Comparison of ENCODE assay signal across 8 mouse cellular contexts in the genomic region with DNA sequence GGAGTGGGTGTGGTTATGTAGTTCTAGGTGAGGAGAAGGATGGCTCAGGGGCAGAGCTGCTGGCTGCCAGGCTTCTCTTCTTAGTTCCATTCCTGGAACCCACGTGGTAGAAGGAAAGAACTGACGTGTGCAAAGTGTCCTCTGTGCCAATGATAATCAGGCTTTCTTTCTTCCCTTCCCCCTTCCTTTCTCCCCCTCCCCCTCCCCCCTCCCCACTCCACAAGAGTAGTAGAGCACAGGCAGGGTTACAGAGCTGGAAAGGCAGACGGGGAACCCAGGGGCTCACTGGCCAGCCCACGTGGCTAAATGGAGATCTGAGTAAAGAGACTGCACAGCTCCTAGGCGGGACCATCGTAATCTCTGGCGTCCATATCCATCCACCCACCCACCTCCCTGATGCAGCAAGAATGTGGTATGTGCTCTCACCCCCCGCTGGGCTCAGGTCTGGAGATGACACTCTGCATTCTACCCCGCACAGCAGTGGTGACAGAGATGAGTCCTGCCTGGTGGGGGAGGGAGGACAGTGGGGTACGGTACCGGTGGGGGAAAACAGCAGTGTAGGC. TPM values are rescaled to one million over a fixed set of nuclear protein-coding genes. Genes with fewer than 3 reads are reported as not detected.
A peak's percentile ranks its signal among the peaks of the same experiment; 100 is the strongest.
DNase-seq lines count a peak whose midpoint lies in the region; ATAC-seq lines count a peak whose summit lies in the region.

No protein-coding gene starts in this region.

- no peak overlapping the region for H3K27ac ChIP-seq in kidney, embryonic 14.5 days (ENCODE audit: low read depth, low read length)
- H3K27ac ChIP-seq in hindbrain, embryonic 16.5 days (ENCODE audit: low read depth, low read length), result 0 out of 2 replicates have a peak overlapping the region, but pooled peaks have one; percentile 52
- peak overlapping the region; percentile 39; the same call in 1 of the 2 replicates for H3K27ac ChIP-seq in midbrain, embryonic 16.5 days (ENCODE audit: low read length)

- DNase-seq in kidney, adult 9 months, result no peak
- peak; percentile 51 for DNase-seq in embryo, embryonic 10.5 days (ENCODE audit: low spot score)
- DNase-seq in gastrocnemius, adult 18-20 months (ENCODE audit: low spot score), result no peak
- DNase-seq in testis, postnatal 10 days (ENCODE audit: low spot score), result no peak
- DNase-seq in gastrocnemius, postnatal 36 days, result no peak

- intact Hi-C loops in gastrocnemius, postnatal 36 days (cut with DNase I), result loop anchor here (5.0 kb wide), 1 partner anchor 129 kb away; no protein-coding TSS in a partner anchor

- ATAC-seq in kidney, embryonic 14.5 days (ENCODE audit: low FRiP score, low TSS enrichment), result no peak
- peak; percentile 55 for ATAC-seq in hindbrain, embryonic 16.5 days
- ATAC-seq in midbrain, embryonic 16.5 days, result peak; percentile 49; the same call in 1 of the 2 replicates

- 0 out of 2 replicates have a peak overlapping the region, but pooled peaks have one; percentile 8 for H3K4me2 ChIP-seq in kidney, embryonic 14.5 days (replicated peaks; ENCODE audit: low read depth, low read length)
- peak overlapping the region; percentile 32 for H3K4me2 ChIP-seq in hindbrain, embryonic 16.5 days (ENCODE audit: low read length)
- H3K4me2 ChIP-seq in midbrain, embryonic 16.5 days (ENCODE audit: low read length), result peak overlapping the region; percentile 32

- no peak overlapping the region for H3K9ac ChIP-seq in kidney, embryonic 14.5 days (ENCODE audit: low read depth, low read length)
- peak overlapping the region; percentile 42; the same call in 1 of the 2 replicates for H3K9ac ChIP-seq in hindbrain, embryonic 16.5 days (ENCODE audit: low read depth, low read length)
- H3K9ac ChIP-seq in midbrain, embryonic 16.5 days (ENCODE audit: low read depth, low read length), result peak overlapping the region; percentile 42; the same call in 1 of the 2 replicates

- H3K36me3 ChIP-seq in kidney, embryonic 14.5 days (ENCODE audit: control insufficient read depth, insufficient read depth, low read length), result no peaks in the 10 kb centered on the region
- H3K36me3 ChIP-seq in hindbrain, embryonic 16.5 days (ENCODE audit: control insufficient read depth, insufficient read depth, low read length), result no peaks in the 10 kb centered on the region
- no peaks in the 10 kb centered on the region for H3K36me3 ChIP-seq in midbrain, embryonic 16.5 days (ENCODE audit: control insufficient read depth, insufficient read depth, low read length)

- no peak overlapping the region for H3K4me3 ChIP-seq in kidney, embryonic 14.5 days (ENCODE audit: low read length)
- peak overlapping the region; percentile 20; the same call in 1 of the 2 replicates for H3K4me3 ChIP-seq in hindbrain, embryonic 16.5 days (ENCODE audit: low read length)
- 0 out of 2 replicates have a peak overlapping the region, but pooled peaks have one; percentile 5 for H3K4me3 ChIP-seq in midbrain, embryonic 16.5 days (ENCODE audit: low read depth, low read length)

- 19% methylated on average over 11 of the region's 11 CpGs for WGBS in kidney, embryonic 14.5 days
- 7% methylated on average over 11 of the region's 11 CpGs for WGBS in hindbrain, embryonic 16.5 days
- WGBS in midbrain, embryonic 16.5 days, result 6% methylated on average over 11 of the region's 11 CpGs

- no peaks in the 10 kb centered on the region for H3K9me3 ChIP-seq in kidney, embryonic 14.5 days (ENCODE audit: control insufficient read depth, low read length)
- H3K9me3 ChIP-seq in hindbrain, embryonic 16.5 days (ENCODE audit: control insufficient read depth, low read length), result no peaks in the 10 kb centered on the region
- H3K9me3 ChIP-seq in midbrain, embryonic 16.5 days (replicated peaks; ENCODE audit: control insufficient read depth, low read length, poor library complexity, severe bottlenecking), result no peaks in the 10 kb centered on the region

- H3K27me3 ChIP-seq in kidney, embryonic 14.5 days (ENCODE audit: control insufficient read depth, insufficient read depth, low read length), result no peaks in the 10 kb centered on the region
- no peaks in the 10 kb centered on the region for H3K27me3 ChIP-seq in hindbrain, embryonic 16.5 days (replicated peaks; ENCODE audit: control insufficient read depth, insufficient read depth, low read length)
- no peaks in the 10 kb centered on the region for H3K27me3 ChIP-seq in midbrain, embryonic 16.5 days (ENCODE audit: control insufficient read depth, insufficient read depth, low read depth, low read length)

- peaks cover 27% of the 10 kb centered on the region for H3K4me1 ChIP-seq in kidney, embryonic 14.5 days (ENCODE audit: control insufficient read depth, insufficient read depth, low read length)
- H3K4me1 ChIP-seq in hindbrain, embryonic 16.5 days (ENCODE audit: control insufficient read depth, insufficient read depth, low read depth, low read length), result peaks cover 32% of the 10 kb centered on the region
- peaks cover 37% of the 10 kb centered on the region for H3K4me1 ChIP-seq in midbrain, embryonic 16.5 days (ENCODE audit: control insufficient read depth, insufficient read depth, low read length)

RNA-seq across cellular contexts. Expression of a gene that starts 42.6 kb away (rescaled TPM):
- polyA plus RNA-seq in kidney, embryonic 14.5 days (2014; fragmentation: Nextera tagmentation; extraction: Ambion mirVana), result not detected in 2 replicates
- polyA plus RNA-seq in hindbrain, embryonic 16.5 days (2015; fragmentation: Nextera tagmentation; extraction: Ambion mirVana), result not detected in 2 replicates
- not detected in 2 replicates for polyA plus RNA-seq in midbrain, embryonic 16.5 days (2015; fragmentation: Nextera tagmentation; extraction: Ambion mirVana)
- total RNA-seq in gastrocnemius, adult 18-20 months (2021), result 1 to 10 TPM in 1 of 2 experiments, under 1 TPM in 1; 0.76 to 1.1 TPM
- total RNA-seq in gastrocnemius, postnatal 36 days (2021), result under 1 TPM; 0.26 to 0.59 TPM

RNA-seq across cellular contexts. Expression of a gene that starts 49.5 kb away (rescaled TPM):
- 57.6 and 64.6 TPM in 2 replicates for polyA plus RNA-seq in kidney, embryonic 14.5 days (2014; fragmentation: Nextera tagmentation; extraction: Ambion mirVana)
- 122 and 140 TPM in 2 replicates for polyA plus RNA-seq in hindbrain, embryonic 16.5 days (2015; fragmentation: Nextera tagmentation; extraction: Ambion mirVana)
- 165 and 177 TPM in 2 replicates for polyA plus RNA-seq in midbrain, embryonic 16.5 days (2015; fragmentation: Nextera tagmentation; extraction: Ambion mirVana)
- total RNA-seq in gastrocnemius, adult 18-20 months (2021), result 10 to 100 TPM; 55.1 to 60.4 TPM
- 10 to 100 TPM; 44.2 to 63.3 TPM for total RNA-seq in gastrocnemius, postnatal 36 days (2021)

RNA-seq across cellular contexts. Expression of a gene that starts 54.6 kb away (rescaled TPM):
- polyA plus RNA-seq in kidney, embryonic 14.5 days (2014; fragmentation: Nextera tagmentation; extraction: Ambion mirVana), result not detected in 2 replicates
- 0.24 and 0.46 TPM in 2 replicates for polyA plus RNA-seq in hindbrain, embryonic 16.5 days (2015; fragmentation: Nextera tagmentation; extraction: Ambion mirVana)
- not detected in 2 replicates for polyA plus RNA-seq in midbrain, embryonic 16.5 days (2015; fragmentation: Nextera tagmentation; extraction: Ambion mirVana)
- total RNA-seq in gastrocnemius, adult 18-20 months (2021), result not detected
- total RNA-seq in gastrocnemius, postnatal 36 days (2021), result under 1 TPM in 1 of 2 experiments, not detected in 1; 0.22 TPM
